Mouse (Mus musculus): Measurements from ENCODE around the gene Fras1.

GRCm38 (mm10) chr5:96792936-96793718 is 419.4 kb downstream of the Fras1 start, which contains the start of gene Anxa3:
- no peak for TF ChIP-seq CTCF (IDR thresholded peaks at IDR 0.05; ENCODE audit: low read depth, low read length)
- TF ChIP-seq POLR2A (IDR thresholded peaks at IDR 0.05; ENCODE audit: extremely low read depth, insufficient read depth, low read length), result no peak
